ENCODE assay signal across 21 mouse cellular contexts in genomic region chr16:23290171-23290570, GRCm38 (mm10).
A peak's percentile ranks its signal among the peaks of the same experiment; 100 is the strongest.
DNase-seq lines count a peak whose midpoint lies in the region; ATAC-seq and TF ChIP-seq lines count a peak whose summit lies in the region.
"Had no signal": no experiment of that assay in that cellular context is flagged by ENCODE, and none has a peak within 500 bp of the region (broad histone marks: within the 10 kb centered on the region; RNA-seq: fewer than 3 reads in every experiment).

No protein-coding gene starts in this region.

- no peaks in the 10 kb centered on the region for H3K27me3 ChIP-seq in liver, embryonic 16.5 days (ENCODE audit: control insufficient read depth, insufficient read depth, low read depth, low read length)
- no peaks in the 10 kb centered on the region for H3K27me3 ChIP-seq in stomach, postnatal 0 days (ENCODE audit: control insufficient read depth, insufficient read depth, low read length)
- H3K27me3 ChIP-seq: hindbrain, embryonic 15.5 days; midbrain, embryonic 13.5 days had no signal

- no peaks in the 10 kb centered on the region; the same call in 1 of the 2 replicates for H3K4me1 ChIP-seq in liver, embryonic 16.5 days (ENCODE audit: control insufficient read depth, low read depth, low read length)
- no peaks in the 10 kb centered on the region for H3K4me1 ChIP-seq in stomach, postnatal 0 days (replicated peaks; ENCODE audit: control insufficient read depth, insufficient read depth)
- H3K4me1 ChIP-seq: forebrain, embryonic 10.5 days; midbrain, embryonic 13.5 days had no signal

- H3K4me2 ChIP-seq in liver, embryonic 16.5 days (ENCODE audit: low read depth, low read length): peak overlapping the region; percentile 35; the same call in 1 of the 2 replicates
- H3K4me2 ChIP-seq in stomach, postnatal 0 days (replicated peaks; ENCODE audit: low read depth): no peak overlapping the region
- H3K4me2 ChIP-seq: hindbrain, embryonic 15.5 days; midbrain, embryonic 13.5 days had no signal

- peak; percentile 48 to 83 for DNase-seq in adrenal gland, adult (ENCODE audit: inconsistent age in 2 of 2, low spot score in 1 of 2)
- DNase-seq in adrenal gland, postnatal 25 days: no peak
- peak; percentile 36 for DNase-seq in kidney, adult 9 months
- DNase-seq in kidney, postnatal 14 days: no peak
- DNase-seq in adrenal gland, postnatal 36 days: peak; percentile 55
- DNase-seq in gastrocnemius, postnatal 4 days (ENCODE audit: low spot score in 2 of 2): no peak
- no peak for DNase-seq in stomach, postnatal 0 days (ENCODE audit: low spot score)
- DNase-seq: cerebellum, adult 11 months; cerebellum, postnatal 25 days; embryo, embryonic 11 days; heart, adult 18-20 months; heart, postnatal 36 days; lung, postnatal 10 days; right cerebral cortex, postnatal 25 days; thymus, postnatal 14 days had no signal

- TF ChIP-seq EP300 in stomach, postnatal 0 days (optimal IDR thresholded peaks at IDR 0.05): no peak

- H3K9me3 ChIP-seq in liver, embryonic 16.5 days (replicated peaks; ENCODE audit: control insufficient read depth, low read length): no peaks in the 10 kb centered on the region
- no peaks in the 10 kb centered on the region for H3K9me3 ChIP-seq in stomach, postnatal 0 days (ENCODE audit: control insufficient read depth, low read length)
- H3K9me3 ChIP-seq: forebrain, embryonic 10.5 days; hindbrain, embryonic 15.5 days; midbrain, embryonic 13.5 days had no signal

- ATAC-seq in liver, embryonic 16.5 days (ENCODE audit: low read depth): peak; percentile 57
- no peak for ATAC-seq in stomach, postnatal 0 days (ENCODE audit: low FRiP score, low TSS enrichment)
- ATAC-seq: intestine, embryonic 16.5 days; midbrain, embryonic 13.5 days had no signal

- H3K9ac ChIP-seq in liver, embryonic 16.5 days (ENCODE audit: low read depth, low read length): no peak overlapping the region
- no peak overlapping the region for H3K9ac ChIP-seq in stomach, postnatal 0 days (ENCODE audit: low read length)
- H3K9ac ChIP-seq: hindbrain, embryonic 15.5 days; midbrain, embryonic 13.5 days had no signal

- H3K27ac ChIP-seq in liver, embryonic 16.5 days (ENCODE audit: low read length): 0 out of 2 replicates have a peak overlapping the region, but pooled peaks have one; percentile 4
- H3K27ac ChIP-seq in stomach, postnatal 0 days (replicated peaks): no peak overlapping the region
- H3K27ac ChIP-seq: forebrain, embryonic 10.5 days; hindbrain, embryonic 15.5 days; kidney, postnatal 0 days; midbrain, embryonic 13.5 days had no signal

- WGBS in liver, embryonic 16.5 days (ENCODE audit: insufficient replicate concordance): 55% methylated on average over 9 of the region's 9 CpGs
- 88% methylated on average over 9 of the region's 9 CpGs for WGBS in stomach, postnatal 0 days

- H3K36me3 ChIP-seq in liver, embryonic 16.5 days (ENCODE audit: control insufficient read depth, insufficient read depth): no peaks in the 10 kb centered on the region
- H3K36me3 ChIP-seq in stomach, postnatal 0 days (ENCODE audit: control insufficient read depth, insufficient read depth, low read length): no peaks in the 10 kb centered on the region
- H3K36me3 ChIP-seq: hindbrain, embryonic 15.5 days had no signal

- H3K4me3 ChIP-seq in liver, embryonic 16.5 days (ENCODE audit: low read depth, low read length): peak overlapping the region; percentile 39
- H3K4me3 ChIP-seq in stomach, postnatal 0 days (ENCODE audit: low read depth, low read length): no peak overlapping the region
- H3K4me3 ChIP-seq: forebrain, embryonic 10.5 days; hindbrain, embryonic 15.5 days; midbrain, embryonic 13.5 days had no signal

- TF ChIP-seq CTCF in stomach, postnatal 0 days (IDR thresholded peaks at IDR 0.05; ENCODE audit: low read depth): no peak

Comparison
In these comparisons a context has a peak if more than half of its experiments do, and no peak if none do; other contexts are left out.
1. DNase-seq: peak in adrenal gland, adult (2 of 2), kidney, adult 9 months (single experiment) and adrenal gland, postnatal 36 days (2 of 2); none in adrenal gland, postnatal 25 days (single experiment), kidney, postnatal 14 days (single experiment), gastrocnemius, postnatal 4 days (0 of 2) and stomach, postnatal 0 days (single experiment).